Mouse (Mus musculus) stomach, postnatal 0 days (tissue): ENCODE measurements at regions not wholly inside any gene's neighbourhood (a gene's known extent, or its start where the extent isn't known, plus 50 kb on each side); places are given as distances from the start of the nearest gene placed in this dataset.

Experiments used
- CTCF ChIP-seq: IDR thresholded peaks from 2 replicates; pipeline ENCODE4 v1.5.1; 2016; ENCODE audit warnings: antibody characterized with exemption, low read depth, mild to moderate bottlenecking, moderate library complexity
- EP300 ChIP-seq: optimal IDR thresholded peaks from 2 replicates; pipeline ENCODE3; 2016; ENCODE audit warnings: antibody characterized with exemption

DNA sequence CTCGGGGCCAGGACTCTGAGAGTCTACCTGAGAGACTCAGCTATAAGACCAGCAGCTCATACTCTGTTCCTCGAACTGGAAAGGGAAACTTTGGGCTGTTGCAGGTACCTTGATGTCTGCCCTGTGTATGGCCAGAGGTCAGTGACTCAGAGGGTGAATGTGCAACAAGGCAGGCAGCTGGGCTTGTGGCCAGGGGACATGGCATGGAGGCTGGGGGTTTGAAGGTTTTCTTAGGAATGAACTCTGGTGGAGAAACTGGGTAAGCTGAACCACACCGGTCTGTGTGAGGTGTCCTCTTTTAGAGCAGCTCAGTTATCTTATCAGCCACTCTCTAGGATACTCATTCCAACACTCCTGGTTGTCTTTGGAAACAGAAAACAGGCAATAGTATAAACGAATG lies 251.9 kb upstream of the Smlr1 start:
- no peak for TF ChIP-seq EP300
- no peak for TF ChIP-seq CTCF
